Mouse (Mus musculus) lung, adult 2 months (tissue): Measurements from ENCODE around the gene Tfap2a. TPM values are rescaled to one million over a fixed set of nuclear protein-coding genes. Genes with fewer than 3 reads are reported as not detected.

Experiments
- DNase-seq: peaks from one replicate; pipeline ENCODE4 v3.0.0; 2022
- H3K4me1 ChIP-seq: fragments of 200-500 bp; 2 replicates; pipeline ENCODE4 v1.6.1; 2011; ENCODE audit warnings: low read length; ENCODE audit not compliant: control insufficient read depth, insufficient read depth
- H3K4me3 ChIP-seq: fragments of 200-500 bp; replicated peaks from 2 replicates; pipeline ENCODE3; 2011; ENCODE audit warnings: low read depth, mild to moderate bottlenecking, control low read depth, low read length; ENCODE audit errors: extremely low read depth
- CTCF ChIP-seq: fragments of 200-500 bp; IDR thresholded peaks from 2 replicates; pipeline ENCODE4 v1.5.1; 2011; ENCODE audit warnings: mild to moderate bottlenecking, low read length, control low read depth; ENCODE audit not compliant: insufficient read depth
- POLR2A ChIP-seq: fragments of 200-500 bp; IDR thresholded peaks from 2 replicates; pipeline ENCODE4 v1.6.1; 2011; ENCODE audit warnings: low read depth, mild to moderate bottlenecking, control low read depth, low read length, borderline replicate concordance; ENCODE audit errors: extremely low read depth
- WGBS: fragments of 180-500 bp; shearing (Covaris S2); methylation state at CpG from one replicate; pipeline ENCODE4 v1.1.7; 2018; 5-methylcytosine and 5-hydroxymethylcytosine counted together
- polyA plus RNA-seq: library from polyadenylated mRNA; depleted of rRNA; stranded (reverse); fragments of >200 nt; gene quantifications from 2 replicates; pipeline ENCODE4 v1.2.3, GENCODE M21; 2012; rRNA removed

Tfap2a gene
- polyA plus RNA-seq, 1 experiment, result 4.0 TPM

- Histone ChIP-seq H3K4me1 (no peaks in the 10 kb centered on the region), H3K4me3 (no peak overlapping the region)
- TF ChIP-seq POLR2A (no peak), CTCF (no peak)
- 12% methylated on average over 4 of the region's 4 CpGs for WGBS
- DNase-seq, result no peak
Measured at GRCm38 (mm10) chr13:40705821-40706425, 32.3 kb downstream of the Tfap2a start.

DNA sequence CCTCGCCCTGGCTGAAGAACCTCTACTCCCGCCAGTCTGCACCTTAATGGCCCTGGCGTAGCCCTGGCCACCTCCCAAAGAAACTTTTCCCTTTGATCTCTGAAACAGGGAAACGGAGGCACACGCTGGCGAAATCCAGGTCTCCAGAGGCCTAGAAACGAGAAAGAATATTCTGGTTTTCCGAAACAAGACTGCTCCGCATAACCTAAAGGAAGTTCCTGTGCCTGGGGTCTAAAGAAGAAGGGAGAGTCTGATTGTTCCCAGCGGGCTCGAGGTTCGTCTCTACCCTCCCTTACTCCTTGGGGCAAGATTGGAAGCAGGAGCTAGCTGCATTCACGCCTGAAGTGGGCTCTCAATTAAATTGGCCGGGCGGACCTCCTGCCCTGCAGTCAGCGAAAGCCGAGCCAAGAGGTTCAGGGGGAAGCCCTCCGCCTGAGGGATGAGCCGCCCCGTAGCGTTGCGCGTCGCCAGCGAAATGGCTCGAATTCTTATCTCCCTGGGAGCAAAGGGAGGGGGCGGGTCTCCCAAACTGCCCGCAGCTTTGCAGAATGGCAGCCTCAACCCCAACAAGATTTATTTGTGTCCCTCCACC lies 33.2 kb downstream of the Tfap2a start:
- Histone ChIP-seq H3K4me1 (no peaks in the 10 kb centered on the region), H3K4me3 (no peak overlapping the region)
- no peak for DNase-seq
- WGBS, result 2% methylated on average over 28 of the region's 28 CpGs
- no peak for TF ChIP-seq CTCF
- no peak for TF ChIP-seq POLR2A

DNA sequence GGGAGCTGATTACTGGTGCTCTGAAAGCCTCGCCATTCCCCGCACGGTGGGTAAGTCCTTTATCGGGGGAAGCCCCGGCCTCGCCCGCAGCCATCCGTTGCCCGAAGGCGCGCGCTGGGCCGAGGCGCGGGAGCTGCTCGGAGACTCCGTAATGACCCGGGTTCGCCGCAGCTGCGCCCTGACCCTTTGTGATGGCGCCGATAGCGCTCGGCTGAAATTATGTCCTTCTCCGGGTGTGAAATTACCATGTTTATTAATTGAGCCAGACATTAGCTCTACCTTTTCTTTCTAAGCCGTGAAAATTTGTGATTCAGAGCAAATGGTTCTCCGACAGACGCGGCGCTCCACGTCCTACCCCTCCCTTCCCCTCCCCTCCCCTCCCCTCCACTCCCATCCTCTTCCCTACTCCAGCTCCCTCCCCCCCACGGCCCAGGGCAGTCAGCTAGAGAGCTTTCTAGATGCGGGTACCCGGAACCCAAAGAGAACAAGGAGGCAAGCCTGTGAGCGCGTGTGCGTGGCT lies 34.1 kb downstream of the Tfap2a start:
- H3K4me3 ChIP-seq, result no peak overlapping the region
- DNase-seq, result no peak
- TF ChIP-seq POLR2A (no peak), CTCF (no peak)
- no peaks in the 10 kb centered on the region for H3K4me1 ChIP-seq
- under 1% methylated on average over 38 of the region's 38 CpGs for WGBS

DNA sequence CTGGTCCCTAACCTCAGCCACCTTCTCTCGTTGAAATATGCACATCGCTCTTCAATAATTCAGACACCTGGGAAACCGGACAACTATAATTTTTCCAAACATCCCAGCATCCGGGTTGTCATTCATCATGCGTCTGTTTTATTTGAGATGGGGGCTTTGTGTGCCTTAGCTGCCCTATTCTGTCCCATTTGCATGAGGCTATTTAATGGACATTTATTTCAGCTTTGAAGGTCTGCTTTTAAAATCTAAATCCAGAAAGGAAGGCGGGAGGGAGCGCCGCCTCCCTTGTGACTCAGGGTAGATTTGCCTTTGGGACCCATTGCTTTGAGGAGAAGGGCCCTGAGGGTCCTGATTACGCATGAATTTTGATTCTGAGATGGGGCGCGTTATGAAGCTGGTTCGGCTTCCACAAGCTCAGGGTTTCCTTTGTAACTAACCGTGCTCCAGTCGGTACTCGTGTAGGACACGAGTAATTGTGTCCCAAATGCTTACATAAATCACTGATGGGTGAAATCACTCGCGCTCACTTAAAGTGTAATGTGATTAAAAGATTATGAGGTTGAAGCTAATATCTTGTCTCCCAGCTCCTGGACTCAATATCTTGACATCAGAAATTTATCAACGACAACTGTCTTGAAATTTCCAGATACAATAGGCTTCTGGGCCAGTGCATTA lies 34.9 kb downstream of the Tfap2a start:
- TF ChIP-seq CTCF (no peak), POLR2A (no peak)
- H3K4me3 ChIP-seq, result no peak overlapping the region
- no peak for DNase-seq
- 5% methylated on average over 19 of the region's 19 CpGs for WGBS
- H3K4me1 ChIP-seq, result no peaks in the 10 kb centered on the region

DNA sequence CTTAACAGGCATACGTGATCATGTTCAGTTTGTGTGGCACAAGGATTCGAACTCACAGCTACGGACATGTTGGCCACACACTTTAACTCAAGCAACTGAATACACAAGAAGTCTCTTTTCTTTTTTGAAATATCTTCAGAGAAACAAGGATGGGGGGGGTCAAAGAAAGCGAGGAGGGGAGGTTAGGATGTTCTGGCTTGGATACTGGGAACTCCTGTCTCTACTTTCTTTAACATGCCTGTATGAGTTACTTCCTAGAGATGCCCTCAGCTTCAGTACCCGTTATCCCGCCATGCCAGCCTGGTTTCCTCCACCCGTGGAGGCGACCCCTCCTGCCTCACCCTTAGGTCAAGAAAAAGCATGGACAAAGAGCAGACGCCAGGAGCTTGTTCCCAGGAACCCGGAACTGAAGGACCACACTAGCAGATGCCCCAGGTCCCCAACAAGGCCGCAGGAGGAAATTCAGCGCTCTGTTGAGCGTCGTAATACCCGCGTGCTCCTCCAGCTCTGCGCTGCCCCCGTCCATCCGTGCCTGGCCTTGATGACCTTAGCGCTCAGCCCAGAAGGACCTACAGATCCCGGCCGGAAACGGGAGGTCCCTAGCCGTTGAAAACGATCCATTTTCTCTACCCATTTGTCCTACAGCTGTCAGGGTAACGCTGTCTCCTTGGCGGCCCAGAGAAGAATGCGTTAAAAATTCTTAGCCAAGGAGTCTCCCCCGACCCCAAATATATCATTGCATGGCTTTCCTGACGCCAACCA lies 35.6 kb downstream of the Tfap2a start:
- DNase-seq, result no peak
- TF ChIP-seq POLR2A (no peak), CTCF (no peak)
- WGBS, result 6% methylated on average over 30 of the region's 30 CpGs
- H3K4me3 ChIP-seq, result no peak overlapping the region
- no peaks in the 10 kb centered on the region for H3K4me1 ChIP-seq

DNA sequence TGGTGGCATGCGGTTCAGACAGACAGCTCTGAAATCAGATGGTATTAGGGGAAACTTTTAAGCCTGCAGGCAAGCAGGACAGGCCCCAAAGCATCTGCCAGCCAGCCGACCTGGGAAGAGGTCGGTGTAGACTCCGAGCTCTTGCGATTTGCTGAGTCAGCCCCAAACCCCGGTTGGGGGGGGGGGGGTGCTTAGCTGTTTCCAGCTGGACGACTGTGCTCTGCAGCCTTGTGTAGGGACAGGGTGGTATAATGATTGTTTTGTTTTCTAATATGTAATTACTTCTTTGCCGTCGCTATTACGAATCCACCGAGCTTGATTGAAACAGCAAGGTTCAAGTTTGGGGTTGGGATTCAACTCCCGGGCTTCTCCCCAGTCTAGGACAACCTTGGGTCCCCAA lies 36.5 kb downstream of the Tfap2a start:
- 8% methylated on average over 12 of the region's 12 CpGs for WGBS
- no peaks in the 10 kb centered on the region for H3K4me1 ChIP-seq
- TF ChIP-seq POLR2A (no peak), CTCF (no peak)
- no peak overlapping the region for H3K4me3 ChIP-seq
- no peak for DNase-seq

GRCm38 (mm10) chr13:40685790-40686189 lies 52.4 kb downstream of the Tfap2a start:
- 62% methylated on average over 3 of the region's 3 CpGs for WGBS
- TF ChIP-seq CTCF (no peak), POLR2A (no peak)
- Histone ChIP-seq H3K4me1 (no peaks in the 10 kb centered on the region), H3K4me3 (no peak overlapping the region)
- no peak for DNase-seq

DNA sequence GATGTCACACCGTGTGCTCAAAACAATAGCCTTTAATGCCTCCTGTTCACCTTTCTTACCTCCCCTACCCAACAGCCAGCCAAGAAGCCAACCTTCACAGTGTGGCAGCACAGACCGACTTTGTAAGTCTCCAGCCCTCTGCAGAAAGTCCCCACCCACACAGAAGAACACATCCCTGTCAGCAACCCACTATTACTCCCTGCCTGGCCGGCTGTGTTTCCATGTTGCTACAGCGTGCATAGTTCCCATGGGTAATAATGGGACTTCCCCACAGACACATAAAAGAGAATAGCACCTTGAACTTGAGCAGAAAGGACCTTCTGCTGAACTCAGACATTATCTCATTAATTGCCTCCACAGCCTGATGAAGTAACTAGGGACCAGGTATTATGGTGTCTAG lies 61.4 kb downstream of the Tfap2a start:
- Histone ChIP-seq H3K4me3 (no peak overlapping the region), H3K4me1 (no peaks in the 10 kb centered on the region)
- TF ChIP-seq CTCF (no peak), POLR2A (no peak)
- WGBS, result 38% methylated on average over 4 of the region's 4 CpGs
- DNase-seq, result no peak

Other genes with a start within 250 kb of the Tfap2a start
- gene Gcnt2, start 121.4 kb upstream of the Tfap2a start, polyA plus RNA-seq, result 12.5 and 17.5 TPM in 2 replicates